Mouse (Mus musculus) macrophage (primary cell): ENCODE results near the gene Tut7. TPM values are rescaled to one million over a fixed set of nuclear protein-coding genes. Genes with fewer than 3 reads are reported as not detected.
"Not testable (repeated sequence)": the region's sequence is repeated elsewhere in the genome, so short reads cannot be mapped to it uniquely, and the experiment has no call there.

ENCODE experiments used
- H3K27ac ChIP-seq: fragments of 350-480 bp; formaldehyde crosslinking; 2 replicates; pipeline ENCODE4 v1.9.0; 2021
- H3K36me3 ChIP-seq: fragments of 350-480 bp; formaldehyde crosslinking; 2 replicates; pipeline ENCODE4 v1.9.0; 2021; ENCODE audit errors: inconsistent target
- H3K4me3 ChIP-seq: fragments of 350-480 bp; formaldehyde crosslinking; 2 replicates; pipeline ENCODE4 v1.9.0; 2021; ENCODE audit errors: inconsistent target
- H3K79me2 ChIP-seq: fragments of 350-480 bp; formaldehyde crosslinking; 2 replicates; pipeline ENCODE4 v1.9.0; 2021; ENCODE audit errors: inconsistent target
- WGBS: methylation state at CpG from one replicate; pipeline ENCODE4 v1.1.7; 2026; ENCODE audit warnings: inconsistent platforms; ENCODE audit not compliant: missing documents; 5-methylcytosine and 5-hydroxymethylcytosine counted together
- polyA plus RNA-seq: library from polyadenylated mRNA; stranded (reverse); fragments of 250-400 nt; gene quantifications from 3 replicates; pipeline ENCODE4 v1.2.4, GENCODE M21; 2018; ENCODE audit warnings: inconsistent platforms

The Tut7 gene
- polyA plus RNA-seq, 1 experiment from 2014 or later, result 150 TPM

GRCm38 (mm10) chr13:59800077-59800476 is 22.9 kb downstream of the Tut7 start:
- WGBS, result 22% methylated on average over 2 of the region's 2 CpGs
- Histone ChIP-seq H3K4me3 (no peak overlapping the region), H3K79me2 (peaks cover 20% of the 10 kb centered on the region; the same call in 1 of the 2 replicates), H3K36me3 (peaks cover 96% of the 10 kb centered on the region), H3K27ac (no peak overlapping the region)

GRCm38 (mm10) chr13:59798306-59798705 is 24.6 kb downstream of the Tut7 start:
- WGBS, result 10% methylated on average over 1 of the region's 1 CpGs
- Histone ChIP-seq H3K27ac (no peak overlapping the region), H3K79me2 (peaks cover 13% of the 10 kb centered on the region; the same call in 1 of the 2 replicates), H3K4me3 (no peak overlapping the region), H3K36me3 (peaks cover 97% of the 10 kb centered on the region)

DNA sequence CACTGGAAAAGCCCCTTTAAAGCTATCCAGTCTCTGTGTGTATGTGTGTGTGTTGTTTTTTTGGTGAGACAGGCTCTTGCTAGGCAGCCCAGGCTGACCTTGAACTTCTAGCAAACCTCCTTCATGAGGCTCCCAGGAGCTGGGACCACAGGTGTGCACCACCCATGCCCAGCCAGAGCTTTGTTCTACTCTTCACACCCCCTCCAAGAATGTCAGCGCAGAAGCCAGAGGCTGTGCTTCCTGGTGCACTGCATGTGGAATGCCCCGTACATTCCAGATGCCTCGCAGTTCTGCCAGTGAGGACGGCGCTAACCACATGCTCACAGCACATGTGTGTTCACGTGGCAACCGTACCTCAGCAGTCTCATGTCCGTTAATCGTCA is 26.5 kb downstream of the Tut7 start:
- 92% methylated on average over 9 of the region's 9 CpGs for WGBS

GRCm38 (mm10) chr13:59795807-59796465 is 27.0 kb downstream of the Tut7 start:
- WGBS, result 96% methylated on average over 5 of the region's 6 CpGs
- no peak overlapping the region for H3K27ac ChIP-seq

More for the DNA sequence above, 26.5 kb downstream of the Tut7 start:
- H3K27ac ChIP-seq, result no peak overlapping the region
- no peak overlapping the region for H3K4me3 ChIP-seq
- peaks cover 12% of the 10 kb centered on the region; the same call in 1 of the 2 replicates for H3K79me2 ChIP-seq
- peaks cover 98% of the 10 kb centered on the region for H3K36me3 ChIP-seq

DNA sequence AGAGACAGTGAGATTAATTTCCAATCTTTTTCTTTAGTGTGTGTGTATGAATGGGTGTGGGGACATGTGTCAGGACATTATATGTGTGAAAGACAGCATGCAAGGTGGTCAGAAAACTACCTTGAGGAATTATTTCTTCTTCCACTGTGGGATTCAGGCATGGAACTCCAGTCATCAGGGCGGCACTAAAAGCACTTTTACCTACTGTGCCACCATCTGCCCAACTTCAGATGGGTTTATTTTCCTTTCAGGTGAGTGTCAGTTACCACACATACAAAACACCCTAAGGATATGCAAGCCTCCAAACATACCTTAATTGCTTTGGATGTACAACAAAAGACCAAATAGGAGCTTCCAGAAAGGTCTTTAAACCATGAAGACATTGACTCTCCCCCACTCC is 28.2 kb downstream of the Tut7 start:
- H3K4me3 ChIP-seq, result no peak overlapping the region
- peaks cover 12% of the 10 kb centered on the region; the same call in 1 of the 2 replicates for H3K79me2 ChIP-seq
- H3K27ac ChIP-seq, result no peak overlapping the region
- 100% methylated on average over 1 of the region's 1 CpGs for WGBS
- H3K36me3 ChIP-seq, result peaks cover 99% of the 10 kb centered on the region

More at GRCm38 (mm10) chr13:59795807-59796465, 27.0 kb downstream of the Tut7 start:
- peaks cover 12% of the 10 kb centered on the region; the same call in 1 of the 2 replicates for H3K79me2 ChIP-seq
- peaks cover 99% of the 10 kb centered on the region for H3K36me3 ChIP-seq
- no peak overlapping the region for H3K4me3 ChIP-seq

DNA sequence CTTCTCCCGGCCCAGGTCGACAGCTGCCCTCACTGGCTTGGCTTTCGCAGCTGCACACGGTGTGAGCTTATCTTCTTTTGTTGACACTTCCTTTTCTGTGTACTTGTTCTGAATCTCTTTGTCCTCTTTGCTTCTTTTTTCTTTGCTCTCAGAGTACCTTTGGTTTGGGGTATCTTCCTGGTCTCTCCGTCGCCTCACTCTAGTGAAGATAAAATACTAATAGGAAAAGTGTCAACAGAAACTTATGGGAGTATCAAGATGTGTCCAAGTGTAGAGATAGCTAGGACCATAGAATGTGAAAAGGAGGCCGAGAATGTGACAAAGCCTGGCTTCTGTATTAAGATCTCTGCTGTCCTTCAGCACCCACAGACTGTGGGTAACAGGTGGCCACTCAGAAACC is 40.8 kb downstream of the Tut7 start, which contains the start of gene Gm49354:
Gene Gm49354 (minus strand): TSS at position 101 of the 400 bp plus-strand sequence.
- H3K79me2 ChIP-seq, result no peaks in the 10 kb centered on the region
- peaks cover 94% of the 10 kb centered on the region for H3K36me3 ChIP-seq
- H3K27ac ChIP-seq, result no peak within 1 kb of the TSS
- 97% methylated on average over 7 of the region's 7 CpGs for WGBS
- no peak within 1 kb of the TSS for H3K4me3 ChIP-seq

DNA sequence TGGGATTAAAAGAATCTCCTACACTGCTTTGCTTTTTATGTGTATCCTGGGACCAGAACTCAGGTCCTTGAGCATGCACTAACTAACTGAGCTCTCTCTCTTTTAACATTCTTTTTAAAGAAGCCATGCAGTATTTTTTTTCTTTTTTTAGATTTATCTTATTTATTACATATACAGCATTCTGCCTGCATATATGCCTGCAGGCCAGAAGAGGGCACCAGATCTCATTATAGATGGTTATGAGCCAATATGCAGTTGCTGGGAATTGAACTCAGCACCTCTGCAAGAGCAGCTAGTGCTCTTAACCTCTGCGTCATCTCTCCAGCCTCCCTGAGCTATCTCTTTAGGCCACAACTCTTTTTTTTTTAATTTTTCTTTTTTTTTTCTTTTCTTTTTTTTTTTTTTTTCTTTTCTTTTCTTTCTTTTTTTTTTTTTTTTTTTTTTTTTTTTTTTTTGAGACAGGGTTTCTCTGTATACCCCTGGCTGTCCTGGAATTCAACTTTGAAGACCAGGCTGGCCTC is 43.1 kb downstream of the Tut7 start:
- not testable (repeated sequence) for H3K4me3 ChIP-seq, H3K27ac ChIP-seq, H3K79me2 ChIP-seq
- peaks cover 94% of the 10 kb centered on the region for H3K36me3 ChIP-seq
- WGBS, result 100% methylated on average over 1 of the region's 1 CpGs

DNA sequence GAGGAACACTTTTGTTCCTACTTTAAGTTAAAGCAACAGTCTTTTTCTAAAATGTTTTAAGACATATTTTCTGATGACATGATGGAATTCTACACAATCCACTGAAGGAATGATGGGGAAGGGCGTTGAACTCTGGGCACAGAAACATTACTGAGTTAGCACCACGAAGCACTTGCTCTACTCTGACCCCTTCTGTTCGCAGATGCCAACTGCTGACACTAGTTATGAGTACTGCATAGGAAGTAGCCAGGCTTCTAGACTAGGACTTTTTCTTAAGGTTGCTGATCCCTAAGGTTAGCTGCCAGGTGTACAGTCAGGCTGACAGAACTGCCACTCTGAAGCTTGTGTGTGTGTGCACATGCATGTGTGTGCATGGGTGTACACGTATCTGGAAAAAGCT is 43.7 kb downstream of the Tut7 start:
- Histone ChIP-seq H3K36me3 (peaks cover 94% of the 10 kb centered on the region), H3K4me3 (no peak overlapping the region), H3K27ac (no peak overlapping the region), H3K79me2 (peaks cover 6% of the 10 kb centered on the region; the same call in 1 of the 2 replicates)
- WGBS, result 74% methylated on average over 4 of the region's 4 CpGs

DNA sequence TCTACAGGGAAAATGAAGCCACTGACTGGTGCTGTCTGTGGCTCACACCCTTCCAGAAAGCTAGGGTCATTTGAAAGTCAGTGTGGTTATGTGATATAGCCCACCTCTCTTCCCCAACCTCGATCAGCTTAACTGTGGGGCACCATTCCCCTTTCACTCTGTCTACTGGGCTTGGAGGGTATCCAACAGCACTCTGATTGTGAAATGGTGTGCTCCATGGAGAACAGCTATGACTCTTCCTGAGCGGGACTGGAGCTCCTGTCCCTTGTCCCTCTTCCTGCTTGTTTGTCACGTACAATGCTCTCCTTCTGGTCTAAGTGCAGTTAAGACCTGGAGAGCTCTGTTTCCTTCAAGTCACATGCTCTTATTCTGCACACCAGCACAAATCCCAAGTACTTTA is 47.8 kb downstream of the Tut7 start:
- Histone ChIP-seq H3K36me3 (peaks cover 74% of the 10 kb centered on the region), H3K27ac (no peak overlapping the region), H3K4me3 (no peak overlapping the region), H3K79me2 (peaks cover 6% of the 10 kb centered on the region; the same call in 1 of the 2 replicates)
- WGBS, result 58% methylated on average over 3 of the region's 3 CpGs

- H3K27ac ChIP-seq, result peak overlapping the region; percentile 84
- WGBS, result 1% methylated on average over 7 of the region's 9 CpGs
- H3K36me3 ChIP-seq, result peaks cover 41% of the 10 kb centered on the region
- H3K79me2 ChIP-seq, result peaks cover 35% of the 10 kb centered on the region
- peak overlapping the region; percentile 38; the same call in 1 of the 2 replicates for H3K4me3 ChIP-seq
Observed at GRCm38 (mm10) chr13:59771257-59771656, 51.7 kb downstream of the Tut7 start.

GRCm38 (mm10) chr13:59770847-59771246 is 52.1 kb downstream of the Tut7 start:
- H3K79me2 ChIP-seq, result peaks cover 39% of the 10 kb centered on the region
- peaks cover 37% of the 10 kb centered on the region for H3K36me3 ChIP-seq
- peak overlapping the region; percentile 38 for H3K4me3 ChIP-seq
- peak overlapping the region; percentile 84 for H3K27ac ChIP-seq
- 19% methylated on average over 9 of the region's 9 CpGs for WGBS

- peaks cover 30% of the 10 kb centered on the region for H3K36me3 ChIP-seq
- peaks cover 45% of the 10 kb centered on the region for H3K79me2 ChIP-seq
- WGBS, result under 1% methylated on average over 28 of the region's 28 CpGs
Observed at GRCm38 (mm10) chr13:59770164-59770562, 52.8 kb downstream of the Tut7 start.

GRCm38 (mm10) chr13:59769296-59770163 is 53.4 kb downstream of the Tut7 start, which contains the start of gene Isca1:
Gene Isca1, minus strand, starts transcription at chr13:59769810.
- H3K27ac ChIP-seq, result peak within 1 kb of the TSS; percentile 84
- peaks cover 24% of the 10 kb centered on the region for H3K36me3 ChIP-seq
- peak within 1 kb of the TSS; percentile 68 for H3K4me3 ChIP-seq
- H3K79me2 ChIP-seq, result peaks cover 45% of the 10 kb centered on the region
- WGBS, result under 1% methylated on average over 89 of the region's 91 CpGs

More at GRCm38 (mm10) chr13:59770164-59770562, 52.8 kb downstream of the Tut7 start:
- peak overlapping the region; percentile 84 for H3K27ac ChIP-seq
- peak overlapping the region; percentile 38 for H3K4me3 ChIP-seq

GRCm38 (mm10) chr13:59768531-59768930 is 54.4 kb downstream of the Tut7 start:
- Histone ChIP-seq H3K4me3 (peak overlapping the region; percentile 68), H3K36me3 (peaks cover 14% of the 10 kb centered on the region), H3K27ac (no peak overlapping the region), H3K79me2 (peaks cover 54% of the 10 kb centered on the region)
- 55% methylated on average over 11 of the region's 13 CpGs for WGBS
